Mouse (Mus musculus) CH12.LX (cell line): Measurements from ENCODE around the gene Scnn1a. TPM values are rescaled to one million over a fixed set of nuclear protein-coding genes. Genes with fewer than 3 reads are reported as not detected.

Experiments used
- DNase-seq: peaks from one replicate; pipeline ENCODE4 v3.0.0-alpha.2; 2013; ENCODE audit errors: extremely low read depth
- H3K27ac ChIP-seq: 2 replicates; pipeline ENCODE4 v1.5.1; 2012; ENCODE audit warnings: low read depth, mild to moderate bottlenecking, control low read depth, moderate library complexity; ENCODE audit not compliant: insufficient read depth
- H3K27me3 ChIP-seq: replicated peaks from 2 replicates; pipeline ENCODE3; 2012; ENCODE audit warnings: inconsistent platforms
- H3K36me3 ChIP-seq, 2 experiments: replicated peaks in 1 of 2; 2 replicates each; pipeline versions ENCODE3 to v1.6.1; 2012; ENCODE audit warnings: inconsistent platforms in 1 of 2, low read length in 1 of 2, mild to moderate bottlenecking in 1 of 2, mixed read lengths in 1 of 2, moderate library complexity in 1 of 2; ENCODE audit not compliant: control insufficient read depth in 1 of 2, insufficient read depth in 1 of 2
- H3K4me1 ChIP-seq, 2 experiments: 2 replicates each; pipeline ENCODE4 v1.6.1; 2012; ENCODE audit warnings: inconsistent platforms in 1 of 2, moderate library complexity in 1 of 2; ENCODE audit not compliant: insufficient read depth in 2 of 2, control insufficient read depth in 1 of 2
- H3K4me2 ChIP-seq: 2 replicates; pipeline ENCODE4 v1.6.1; 2012; ENCODE audit warnings: low read depth, mild to moderate bottlenecking, control low read depth; ENCODE audit not compliant: poor library complexity, insufficient read depth, severe bottlenecking
- H3K4me3 ChIP-seq, 3 experiments: fragments of 150-350 bp in 1 of 3; sonication (generic) in 1 of 3; replicated peaks in 1 of 3; 2 replicates each; pipeline versions ENCODE3 to v1.5.1; 2011 to 2012; ENCODE audit warnings: low read depth in 2 of 3, low read length in 2 of 3, mild to moderate bottlenecking in 2 of 3, moderate library complexity in 2 of 3, control low read depth in 1 of 3, improper control_type of control experiment in 1 of 3, inconsistent platforms in 1 of 3, mixed read lengths in 1 of 3; ENCODE audit not compliant: poor library complexity in 1 of 3
- H3K79me2 ChIP-seq: replicated peaks from 2 replicates; pipeline ENCODE4 v1.6.1; 2012; ENCODE audit warnings: mild to moderate bottlenecking, moderate library complexity; ENCODE audit not compliant: control insufficient read depth, poor library complexity, insufficient read depth, severe bottlenecking; ENCODE audit errors: extremely low read depth
- H3K9ac ChIP-seq: 2 replicates; pipeline ENCODE4 v1.6.1; 2012; ENCODE audit warnings: low read depth, mild to moderate bottlenecking, control low read depth, moderate library complexity; ENCODE audit not compliant: insufficient read depth
- H3K9me3 ChIP-seq: replicated peaks from 2 replicates; pipeline ENCODE3; 2012; ENCODE audit warnings: low read length, inconsistent platforms, mixed read lengths
- BHLHE40 ChIP-seq: IDR thresholded peaks from 2 replicates; pipeline ENCODE4 v1.6.1; 2011; ENCODE audit warnings: mild to moderate bottlenecking, low read depth, low read length, improper control_type of control experiment
- CHD2 ChIP-seq: IDR thresholded peaks from 2 replicates; pipeline ENCODE4 v1.6.1; 2011; ENCODE audit warnings: low read length, improper control_type of control experiment
- CTCF ChIP-seq, 2 experiments: IDR thresholded peaks in 1 of 2; conservative IDR thresholded peaks in 1 of 2; 2 replicates each; pipeline ENCODE4 v1.5.1; 2011 to 2012; ENCODE audit warnings: low read depth in 2 of 2, low read length in 2 of 2, improper control_type of control experiment in 1 of 2, inconsistent platforms in 1 of 2, mild to moderate bottlenecking in 1 of 2, moderate library complexity in 1 of 2
- E2F4 ChIP-seq: IDR thresholded peaks from 2 replicates; pipeline ENCODE4 v1.6.1; 2011; ENCODE audit warnings: low read depth, low read length, improper control_type of control experiment; ENCODE audit not compliant: insufficient replicate concordance
- ELF1 ChIP-seq: IDR thresholded peaks from 2 replicates; pipeline ENCODE4 v1.6.1; 2014; ENCODE audit warnings: low read depth, mild to moderate bottlenecking, inconsistent platforms, low read length, improper control_type of control experiment
- EP300 ChIP-seq: IDR thresholded peaks from 2 replicates; pipeline ENCODE4 v1.6.1; 2011; ENCODE audit warnings: low read length, improper control_type of control experiment
- ETS1 ChIP-seq: conservative IDR thresholded peaks from 2 replicates; pipeline ENCODE4 v1.6.1; 2012; ENCODE audit warnings: low read depth, mild to moderate bottlenecking, inconsistent platforms, low read length, improper control_type of control experiment, moderate library complexity
- GABPA ChIP-seq: IDR thresholded peaks from 2 replicates; pipeline ENCODE4 v1.6.1; 2012; ENCODE audit warnings: low read depth, low read length, improper control_type of control experiment, inconsistent platforms; ENCODE audit not compliant: insufficient replicate concordance
- JUN ChIP-seq: IDR thresholded peaks from 2 replicates; pipeline ENCODE4 v1.6.1; 2011; ENCODE audit warnings: low read depth, mild to moderate bottlenecking, low read length, improper control_type of control experiment, moderate library complexity; ENCODE audit not compliant: insufficient read depth
- KAT2A ChIP-seq: IDR thresholded peaks from 2 replicates; pipeline ENCODE4 v1.6.1; 2012; ENCODE audit warnings: low read length, improper control_type of control experiment, inconsistent platforms; ENCODE audit not compliant: insufficient replicate concordance
- MAX ChIP-seq: IDR thresholded peaks from 2 replicates; pipeline ENCODE4 v1.6.1; 2011; ENCODE audit warnings: low read length, improper control_type of control experiment
- MAZ ChIP-seq: IDR thresholded peaks from 2 replicates; pipeline ENCODE4 v1.6.1; 2012; ENCODE audit warnings: low read depth, mild to moderate bottlenecking, inconsistent platforms, low read length, improper control_type of control experiment, moderate library complexity
- MEF2A ChIP-seq: IDR thresholded peaks from 2 replicates; pipeline ENCODE4 v1.6.1; 2014; ENCODE audit warnings: low read depth, mild to moderate bottlenecking, inconsistent platforms, low read length, improper control_type of control experiment, borderline replicate concordance
- MXI1 ChIP-seq: IDR thresholded peaks from 2 replicates; pipeline ENCODE4 v1.6.1; 2011; ENCODE audit warnings: mild to moderate bottlenecking, low read depth, low read length, improper control_type of control experiment
- NELFE ChIP-seq: IDR thresholded peaks from 2 replicates; pipeline ENCODE4 v1.6.1; 2011; ENCODE audit warnings: low read depth, low read length, improper control_type of control experiment
- NRF1 ChIP-seq: IDR thresholded peaks from 2 replicates; pipeline ENCODE4 v1.6.1; 2014; ENCODE audit warnings: low read depth, mild to moderate bottlenecking, inconsistent platforms, low read length, improper control_type of control experiment, moderate library complexity
- POLR2A ChIP-seq: IDR thresholded peaks from 2 replicates; pipeline ENCODE4 v1.6.1; 2011; ENCODE audit warnings: low read depth, mild to moderate bottlenecking, improper control_type of control experiment, low read length
- POLR2AphosphoS2 ChIP-seq: IDR thresholded peaks from 2 replicates; pipeline ENCODE4 v1.6.1; 2011; ENCODE audit warnings: low read depth, low read length, improper control_type of control experiment
- RAD21 ChIP-seq: IDR thresholded peaks from 2 replicates; pipeline ENCODE4 v1.6.1; 2011; ENCODE audit warnings: low read depth, mild to moderate bottlenecking, low read length, improper control_type of control experiment, moderate library complexity
- SIN3A ChIP-seq: IDR thresholded peaks from 2 replicates; pipeline ENCODE4 v1.6.1; 2012; ENCODE audit warnings: low read length, improper control_type of control experiment, inconsistent platforms
- TBP ChIP-seq: conservative IDR thresholded peaks from 2 replicates; pipeline ENCODE4 v1.6.1; 2011; ENCODE audit warnings: low read depth, low read length, improper control_type of control experiment
- USF2 ChIP-seq: conservative IDR thresholded peaks from 2 replicates; pipeline ENCODE4 v1.6.1; 2011; ENCODE audit warnings: low read depth, low read length, improper control_type of control experiment
- ZMIZ1 ChIP-seq: IDR thresholded peaks from 2 replicates; pipeline ENCODE4 v1.6.1; 2012; ENCODE audit warnings: low read depth, mild to moderate bottlenecking, inconsistent platforms, low read length, improper control_type of control experiment
- ZNF384 ChIP-seq: IDR thresholded peaks from 2 replicates; pipeline ENCODE4 v1.6.1; 2012; ENCODE audit warnings: low read depth, low read length, improper control_type of control experiment, inconsistent platforms
- dilution Hi-C: fragments of 300-500 bp; cut with MboI; formaldehyde crosslinking; loops from 2 replicates; pipeline ENCODE4 v1.14.3; 2020; ENCODE audit warnings: low sequenced_read_pairs; ENCODE audit not compliant: extremely low pct_unique_long_range_greater_than_20kb, extremely low pct_ligation_motif_present
- in situ Hi-C: fragments of 300-500 bp; cut with MboI; formaldehyde crosslinking; loops from 3 replicates; pipeline ENCODE4 v1.14.3; 2019; ENCODE audit warnings: low sequenced_read_pairs, low pct_ligation_motif_present, low pct_unique_long_range_greater_than_20kb, mixed read lengths
- polyA plus RNA-seq: library from polyadenylated mRNA; unstranded; fragments of >175 nt; gene quantifications from 2 replicates; pipeline ENCODE4 v1.2.1, GENCODE M21; 2012; ENCODE audit warnings: low read depth; ENCODE audit not compliant: insufficient read length
- total RNA-seq, 2 experiments: library from RNA; depleted of rRNA; stranded (reverse); fragments of 300-350 nt in 1 of 2; fragments of >200 nt in 1 of 2; gene quantifications; 2 replicates each; pipeline ENCODE4 v1.2.3; 2012 to 2014

The Scnn1a gene
- total and polyA plus RNA-seq, 3 experiments = not detected

DNA sequence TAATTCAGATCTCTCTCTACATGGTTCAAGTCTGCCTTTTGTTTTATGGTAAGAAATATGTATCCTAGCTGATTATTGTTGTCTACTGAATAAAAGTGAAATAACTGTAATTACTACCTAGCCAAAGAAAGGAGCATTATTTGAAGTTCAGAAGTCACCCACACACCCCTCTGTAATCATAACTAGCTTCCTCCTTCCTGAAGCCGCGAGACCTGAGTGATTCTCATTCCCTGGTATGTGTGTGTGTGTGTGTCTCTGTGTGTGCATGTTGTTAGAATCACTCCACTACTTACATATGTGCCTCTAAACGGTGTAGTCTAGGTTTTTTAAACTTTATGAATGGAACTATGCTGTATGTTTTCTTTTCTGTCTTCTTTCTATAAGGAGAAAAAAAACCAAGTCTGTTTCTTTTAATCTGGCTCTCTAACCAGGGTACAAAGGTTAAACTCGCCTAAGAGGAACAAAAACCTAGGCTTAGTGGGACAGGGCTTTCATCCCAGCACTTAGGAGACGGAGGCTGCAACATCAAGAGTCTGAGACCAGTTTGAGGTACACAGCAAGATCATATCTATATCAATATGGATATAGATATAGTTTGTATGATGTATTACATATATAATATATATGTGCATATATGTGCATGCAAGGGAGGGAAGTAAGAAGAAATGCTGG is 23.2 kb upstream of the Scnn1a start:
- in situ Hi-C loops (no loop called here), dilution Hi-C loops (no loop called here)
- Histone ChIP-seq H3K79me2 (no peaks in the 10 kb centered on the region), H3K4me2 (no peak overlapping the region), H3K4me1 (no peaks in the 10 kb centered on the region), H3K4me3 (no peak overlapping the region), H3K27ac (no peak overlapping the region), H3K27me3 (peaks cover 79% of the 10 kb centered on the region), H3K36me3 (no peaks in the 10 kb centered on the region), H3K9ac (no peak overlapping the region), H3K9me3 (peaks cover 15% of the 10 kb centered on the region)
- TF ChIP-seq NRF1 (no peak), POLR2AphosphoS2 (no peak), MXI1 (no peak), NELFE (no peak), MEF2A (no peak), KAT2A (no peak), CHD2 (no peak), MAX (no peak)
- no peak for DNase-seq

GRCm38 (mm10) chr6:125300982-125301381 is 19.5 kb upstream of the Scnn1a start:
- Histone ChIP-seq H3K4me2 (no peak overlapping the region), H3K27ac (no peak overlapping the region), H3K9me3 (peaks cover 10% of the 10 kb centered on the region), H3K79me2 (no peaks in the 10 kb centered on the region)
- TF ChIP-seq ZMIZ1 = no peak
- TF ChIP-seq MAX = no peak
- no peak for TF ChIP-seq CTCF (conservative IDR thresholded peaks at IDR 0.05 in 1 of 2, IDR thresholded peaks at IDR 0.05 in 1 of 2; ENCODE audit: low read depth in 2 of 2, low read length in 2 of 2)
- TF ChIP-seq, all 38 proteins: peak for 0
- H3K36me3 ChIP-seq = no peaks in the 10 kb centered on the region
- no peaks in the 10 kb centered on the region for H3K4me1 ChIP-seq
- H3K27me3 ChIP-seq = peaks cover 70% of the 10 kb centered on the region
- DNase-seq = no peak
- in situ Hi-C loops = no loop called here
- H3K4me3 ChIP-seq = no peak overlapping the region
- H3K9ac ChIP-seq = no peak overlapping the region
- dilution Hi-C loops = no loop called here

DNA sequence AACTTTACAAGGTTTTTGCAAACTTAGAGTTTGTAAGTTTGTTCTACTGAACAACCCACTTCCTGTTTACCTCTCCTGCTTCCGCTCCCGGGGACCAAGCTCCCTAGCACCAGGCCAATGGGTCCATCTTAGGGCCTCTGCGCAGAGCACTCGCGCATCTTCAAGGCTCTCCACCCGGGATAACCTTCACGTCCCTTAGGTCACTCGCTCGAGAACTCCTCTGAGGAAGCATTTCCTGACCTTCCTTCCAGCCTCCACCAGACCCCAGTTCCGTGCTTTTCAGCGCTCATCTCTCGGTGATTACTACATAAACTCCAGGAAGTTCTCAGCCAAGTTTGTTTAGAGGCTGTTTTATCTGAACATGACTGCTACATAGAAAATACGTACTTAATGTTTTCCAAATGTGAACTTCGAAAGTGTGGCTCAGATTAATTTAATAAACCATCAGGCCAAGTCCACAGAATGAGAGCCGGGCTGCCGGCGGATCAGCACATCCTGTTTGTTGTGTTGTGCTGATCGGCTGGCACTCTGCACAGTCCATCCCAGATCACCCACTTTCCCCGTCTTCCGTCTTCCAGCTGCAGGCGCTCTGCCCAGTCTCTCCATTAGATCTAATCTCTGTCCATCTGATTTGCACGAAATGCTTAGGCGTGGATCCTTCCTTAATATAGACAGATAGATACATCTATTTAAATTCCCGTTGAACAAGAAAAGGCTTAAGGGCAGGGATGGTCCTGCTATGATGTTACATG is 18.1 kb upstream of the Scnn1a start:
- Histone ChIP-seq H3K79me2 (no peaks in the 10 kb centered on the region), H3K9me3 (peaks cover 10% of the 10 kb centered on the region), H3K4me1 (no peaks in the 10 kb centered on the region), H3K4me2 (no peak overlapping the region), H3K36me3 (no peaks in the 10 kb centered on the region), H3K27me3 (peaks cover 70% of the 10 kb centered on the region), H3K27ac (no peak overlapping the region), H3K9ac (no peak overlapping the region), H3K4me3 (no peak overlapping the region)
- DNase-seq = no peak
- dilution Hi-C loops = no loop called here
- in situ Hi-C loops = no loop called here
- TF ChIP-seq EP300 = no peak
- TF ChIP-seq MAZ = no peak
- no peak for TF ChIP-seq MXI1
- no peak for TF ChIP-seq TBP
- TF ChIP-seq NELFE = no peak
- no peak for TF ChIP-seq MAX
- no peak for TF ChIP-seq SIN3A
- no peak for TF ChIP-seq GABPA
- no peak for TF ChIP-seq JUN
- TF ChIP-seq E2F4 = no peak
- TF ChIP-seq ZNF384 = no peak
- no peak for TF ChIP-seq ZMIZ1
- no peak for TF ChIP-seq ETS1
- no peak for TF ChIP-seq USF2
- no peak for TF ChIP-seq BHLHE40
- no peak for TF ChIP-seq CTCF (conservative IDR thresholded peaks at IDR 0.05 in 1 of 2, IDR thresholded peaks at IDR 0.05 in 1 of 2; ENCODE audit: low read depth in 2 of 2, low read length in 2 of 2)
- TF ChIP-seq POLR2A = no peak
- no peak for TF ChIP-seq RAD21
- no peak for TF ChIP-seq ELF1
